Mouse (Mus musculus): ENCODE results near the gene Ift46.

DNA sequence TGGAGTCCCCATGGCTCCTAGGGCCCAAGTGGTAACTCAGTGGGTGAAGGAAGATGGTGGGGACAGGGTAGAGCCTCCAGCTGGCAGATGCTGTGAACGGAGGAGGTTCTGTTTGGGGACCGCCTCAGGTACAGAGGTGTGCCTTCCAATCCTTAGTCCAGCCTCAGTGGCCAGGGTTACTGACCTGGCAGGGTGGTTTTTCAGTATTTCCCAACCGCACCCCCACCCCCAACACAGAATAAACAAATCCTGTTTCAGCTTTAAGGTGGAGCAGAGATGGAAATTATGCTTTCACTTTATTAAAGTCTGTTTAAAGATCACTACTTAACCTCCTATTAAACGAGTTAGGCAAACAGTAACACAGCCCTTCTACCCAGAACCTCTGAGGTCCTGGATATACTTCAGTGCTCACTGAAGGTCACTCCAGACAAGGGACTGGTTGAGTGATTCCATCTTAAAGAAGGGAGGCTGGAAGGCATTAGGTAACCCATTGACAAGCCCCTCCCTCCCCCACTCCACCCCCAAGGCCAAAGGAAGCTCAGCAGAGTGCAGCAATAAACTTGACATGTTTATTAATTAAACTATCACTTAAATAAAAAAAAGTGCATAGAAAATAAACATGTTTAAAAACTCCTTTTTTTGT, 35.2 kb downstream of the Ift46 start, which contains the start of gene Ttc36:
- no peak for TF ChIP-seq POLR2A (IDR thresholded peaks at IDR 0.05; ENCODE audit: insufficient read depth, low read depth, low read length)
- TF ChIP-seq CTCF (IDR thresholded peaks at IDR 0.05): no peak
- TF ChIP-seq EP300 (IDR thresholded peaks at IDR 0.05; ENCODE audit: insufficient read depth, low read depth, low read length): no peak
